Mouse (Mus musculus) T-cell, adult 2 months (primary cell): ENCODE data around the gene Usf3.
A peak's percentile ranks its signal among the peaks of the same experiment; 100 is the strongest.

ENCODE experiments used
- DNase-seq: peaks from one replicate; pipeline ENCODE4 v3.0.0; 2022; ENCODE audit warnings: low spot score

The Usf3 gene

DNA sequence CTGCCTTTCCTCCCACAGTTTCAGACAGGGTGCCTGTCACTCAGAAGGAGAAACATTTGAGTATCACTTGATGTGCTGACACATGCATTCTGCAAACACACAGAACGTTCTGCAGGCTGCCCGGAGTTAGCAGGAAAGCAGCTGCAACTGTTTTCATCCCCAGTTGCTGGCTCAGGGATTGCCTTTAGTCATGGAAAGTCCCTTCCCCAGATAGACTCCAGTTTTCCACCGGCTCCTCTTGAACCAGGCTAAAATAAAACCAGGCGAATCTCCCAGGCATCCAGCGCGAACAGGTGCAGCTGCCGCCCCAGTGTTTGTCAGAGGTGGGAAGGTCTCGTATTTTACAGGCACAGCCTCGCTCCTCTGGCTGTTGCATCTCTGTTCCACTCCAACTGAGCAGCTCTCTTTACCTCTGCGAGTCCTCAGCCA is 65.8 kb downstream of the Usf3 start:
- no peak for DNase-seq

DNA sequence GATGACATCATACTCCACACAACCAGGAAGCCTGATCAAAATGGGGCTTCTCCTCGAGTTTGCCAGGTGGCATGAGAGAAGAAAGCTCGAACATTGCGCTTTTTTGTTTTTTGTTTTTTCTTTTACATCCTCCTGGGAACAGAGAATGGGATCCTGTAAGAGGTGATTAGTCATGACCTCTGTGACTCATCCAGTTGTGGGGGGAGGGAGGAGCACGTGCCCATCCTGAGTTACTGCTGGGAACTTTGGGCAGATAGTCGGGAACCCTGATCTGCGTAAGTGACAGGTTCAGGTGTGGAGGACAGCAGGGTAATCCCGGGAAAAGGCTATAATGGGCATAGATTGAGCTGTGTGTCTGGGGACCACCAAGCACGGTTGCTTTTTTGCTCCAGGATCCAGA is 67.4 kb downstream of the Usf3 start:
- no peak for DNase-seq

DNA sequence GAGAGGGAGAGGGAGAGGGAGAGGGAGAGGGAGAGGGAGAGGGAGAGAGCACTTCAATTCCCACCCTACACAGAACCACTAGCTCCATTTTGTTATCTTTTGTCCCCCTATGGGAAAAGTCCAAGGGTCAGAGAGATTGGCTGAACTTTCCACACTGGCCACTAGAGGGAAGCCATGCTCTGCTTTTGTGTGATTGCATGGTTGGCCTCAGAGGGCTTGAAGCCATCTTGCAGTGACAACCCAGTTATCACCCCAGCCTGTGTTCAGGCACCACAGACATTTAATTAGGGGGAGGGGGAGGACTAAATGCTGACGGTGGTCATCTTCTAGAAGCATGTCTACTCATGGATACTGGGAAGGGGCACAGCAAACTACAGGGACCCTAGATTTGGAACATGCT is 69.6 kb downstream of the Usf3 start:
- DNase-seq: peak; percentile 51

DNA sequence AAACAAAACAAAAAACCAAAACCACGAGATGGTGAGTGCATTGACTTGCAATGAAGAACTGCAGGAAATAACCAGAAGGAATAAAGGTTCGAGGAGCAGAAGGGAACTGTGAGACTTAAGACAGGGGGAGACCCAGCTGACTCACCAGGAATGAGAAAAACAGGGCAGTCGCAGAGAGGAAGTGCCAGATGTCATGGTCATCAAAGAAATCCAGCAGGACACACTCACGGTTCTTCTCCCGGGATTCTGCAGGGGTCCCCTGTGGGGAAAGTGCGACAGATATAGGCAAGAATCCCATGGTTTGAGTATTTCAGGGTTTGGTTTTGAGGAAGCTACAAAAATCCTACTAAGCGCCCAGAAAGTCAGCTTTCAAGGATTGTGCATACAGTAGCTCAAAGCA is 70.3 kb downstream of the Usf3 start:
- no peak for DNase-seq

DNA sequence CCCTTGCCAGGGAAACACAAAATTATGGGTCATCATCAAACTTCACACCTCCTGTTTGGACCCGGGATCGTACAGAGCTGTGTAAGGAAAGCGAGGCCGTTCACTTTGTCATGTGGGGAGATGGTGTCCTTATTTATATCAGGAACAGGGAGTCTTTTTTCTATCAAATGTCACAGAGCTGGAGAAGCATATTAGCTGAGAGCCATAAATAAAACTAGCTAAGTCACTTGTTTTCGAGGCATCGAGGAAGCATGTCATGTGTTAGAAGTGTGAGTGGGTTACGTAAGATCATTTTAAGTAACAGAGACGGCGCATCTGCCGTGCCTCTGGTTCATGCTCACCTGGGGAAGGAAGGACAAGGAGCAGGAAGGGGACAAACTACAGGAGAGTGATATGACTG is 76.9 kb downstream of the Usf3 start:
- no peak for DNase-seq

DNA sequence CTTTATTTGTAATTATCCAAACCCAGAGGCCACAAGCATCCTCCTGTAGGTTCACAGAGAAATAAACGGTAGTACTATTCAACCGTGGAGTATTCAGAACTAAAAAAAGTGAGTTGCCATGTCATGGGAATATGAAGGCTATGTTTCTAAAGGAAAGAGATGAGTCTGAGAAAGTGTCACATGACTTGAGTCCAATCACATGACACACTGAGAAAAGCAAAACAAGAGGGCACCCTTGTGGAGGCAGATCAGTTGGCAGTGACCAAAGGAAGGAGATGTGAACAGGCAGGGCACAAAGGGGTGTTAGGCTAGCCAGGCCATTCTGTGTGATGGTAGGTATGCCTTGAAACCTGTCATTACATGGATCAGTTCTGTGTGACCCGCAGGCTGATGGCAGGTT is 79.7 kb downstream of the Usf3 start:
- no peak for DNase-seq

DNA sequence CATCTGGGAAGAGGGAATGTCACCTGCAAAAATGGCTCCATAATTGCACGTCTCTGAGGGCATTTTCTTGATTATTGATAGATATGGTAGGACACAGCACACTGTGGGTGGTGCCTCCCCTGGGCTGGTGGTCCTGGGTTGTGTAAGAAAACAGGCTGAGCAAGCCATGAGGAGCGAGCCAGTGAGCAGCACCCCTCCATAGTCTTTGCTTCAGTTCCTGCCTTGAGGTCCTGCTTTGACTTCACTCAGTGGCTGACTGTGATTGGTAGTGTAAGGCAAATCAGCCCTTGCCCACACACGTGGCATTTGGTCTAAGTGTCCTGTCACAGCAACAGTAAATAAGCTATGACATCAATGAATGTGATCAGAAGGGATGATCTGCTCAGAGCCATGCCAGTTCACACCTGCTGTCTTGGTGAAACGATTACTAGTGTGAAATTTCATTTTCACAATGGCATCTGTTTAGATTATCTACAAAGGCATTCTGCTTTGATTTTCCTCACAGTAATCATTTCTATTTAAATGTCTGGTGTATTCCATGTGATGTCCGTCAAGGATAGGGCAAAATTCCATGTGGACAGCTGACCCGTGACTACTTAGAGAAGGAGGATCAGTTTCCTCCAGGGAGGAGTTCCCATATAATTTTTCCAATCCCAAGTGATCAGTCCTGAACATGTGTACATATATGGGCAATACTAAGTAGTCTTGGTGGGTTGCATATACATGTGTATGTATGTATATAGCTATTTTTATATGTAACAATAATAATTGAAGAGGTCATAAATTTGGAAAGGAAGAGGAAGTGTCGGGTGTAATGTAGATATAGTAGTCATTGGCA is 81.0 kb downstream of the Usf3 start:
- DNase-seq: no peak

DNA sequence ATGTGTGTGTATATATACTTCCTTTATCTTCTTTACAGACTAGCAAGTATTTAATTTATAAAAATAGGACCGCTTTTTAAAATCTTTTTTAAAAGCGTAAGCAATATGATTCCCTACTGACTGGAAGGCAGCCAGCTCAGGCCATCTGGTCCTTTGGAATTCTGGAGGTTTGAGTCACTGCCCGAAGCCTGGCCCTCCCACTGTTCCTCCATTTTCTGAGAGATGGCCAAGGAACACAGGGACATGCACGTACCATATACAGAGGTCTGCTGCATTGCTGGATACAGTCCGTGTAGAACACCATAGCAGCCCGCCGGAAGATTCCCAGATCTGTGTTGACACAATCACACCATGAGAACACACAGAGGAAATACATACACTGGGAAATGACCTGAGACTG is 81.7 kb downstream of the Usf3 start:
- no peak for DNase-seq

DNA sequence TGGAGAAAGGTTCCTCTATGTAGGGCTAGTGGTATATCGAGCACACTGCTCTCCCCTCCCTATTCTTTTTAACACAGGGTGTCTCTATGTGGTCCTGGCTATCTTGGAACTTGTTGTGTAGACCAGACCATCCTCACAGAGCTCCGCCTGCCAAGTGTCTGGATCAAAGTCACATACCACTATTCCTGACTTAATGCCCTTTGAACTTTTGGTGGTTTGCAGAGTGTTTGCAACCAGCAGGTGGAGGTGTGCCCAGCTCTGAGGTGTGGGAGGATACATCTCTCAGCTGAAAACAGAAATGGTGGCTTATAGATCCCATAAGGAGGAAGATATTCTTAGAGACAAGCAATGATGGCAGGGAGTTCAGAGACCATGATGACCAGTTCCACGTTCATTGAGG is 84.4 kb downstream of the Usf3 start:
- DNase-seq: no peak

DNA sequence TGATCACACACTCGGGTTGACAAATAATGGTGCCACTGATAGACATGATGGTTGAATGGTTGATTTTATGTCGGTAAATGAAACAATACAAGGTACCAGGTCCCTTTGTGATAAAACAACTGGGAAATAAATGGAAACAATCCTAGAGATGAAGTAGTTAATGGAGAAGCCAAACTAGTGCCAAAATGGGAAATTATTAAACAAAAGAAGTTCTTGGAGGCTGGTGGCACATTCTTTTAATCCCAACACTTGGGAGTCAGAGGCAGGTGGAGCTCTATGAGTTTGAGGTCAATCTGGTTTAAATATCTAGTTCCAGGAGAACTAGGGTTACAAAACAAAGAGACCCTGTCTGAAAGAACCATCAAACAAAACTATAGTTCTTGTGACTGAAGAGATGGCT is 91.9 kb downstream of the Usf3 start:
- DNase-seq: no peak

DNA sequence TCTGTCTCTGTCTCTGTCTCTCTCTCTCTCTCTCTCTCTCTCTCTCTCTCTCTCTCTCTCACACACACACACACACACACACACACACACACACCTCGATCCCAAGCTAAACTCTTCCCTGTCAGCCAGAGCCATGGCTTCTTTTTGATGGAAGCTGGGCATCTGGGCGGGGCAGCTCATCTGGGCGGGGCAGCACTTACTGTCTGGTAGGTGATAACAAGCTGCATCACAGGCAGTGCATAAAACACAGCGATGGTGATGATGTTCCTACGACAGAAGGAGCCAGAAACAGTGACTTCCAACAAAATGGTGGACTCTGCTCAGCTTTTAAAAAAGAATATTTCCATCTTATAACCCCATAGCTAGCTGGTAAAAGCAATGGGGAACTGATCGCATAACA is 92.5 kb downstream of the Usf3 start:
- DNase-seq: no peak

DNA sequence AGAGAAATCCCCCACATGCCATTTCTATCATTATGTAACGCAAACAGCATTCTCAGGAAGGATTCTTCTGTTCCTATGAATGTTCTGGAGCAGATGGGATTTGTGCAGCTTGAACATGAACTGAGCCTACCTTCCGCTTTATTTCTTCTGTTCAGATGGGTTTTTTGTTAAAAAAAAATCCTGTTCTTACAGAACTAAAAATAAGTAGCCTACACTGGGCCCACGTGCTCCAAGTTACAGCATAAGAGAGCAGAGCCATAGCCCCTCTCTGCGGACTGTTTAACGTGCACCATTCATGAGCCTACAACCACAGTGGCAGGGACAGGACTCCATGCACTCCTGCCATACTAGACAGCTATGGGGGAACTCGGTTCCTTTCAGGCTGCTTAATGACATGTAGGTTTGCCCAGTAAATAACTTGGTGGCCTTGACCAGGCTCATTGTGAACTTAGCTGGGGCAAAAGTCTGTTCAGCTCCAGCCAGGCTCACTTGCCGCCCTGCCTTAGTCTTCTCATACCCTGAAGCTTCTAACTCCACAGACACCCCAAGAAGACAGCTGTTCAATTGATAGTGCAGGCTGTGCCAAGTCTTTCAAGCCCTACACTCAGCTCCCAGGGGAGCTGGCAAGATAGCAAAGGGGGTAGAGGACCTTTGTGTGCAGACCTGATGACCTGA is 95.6 kb downstream of the Usf3 start:
- DNase-seq: no peak

DNA sequence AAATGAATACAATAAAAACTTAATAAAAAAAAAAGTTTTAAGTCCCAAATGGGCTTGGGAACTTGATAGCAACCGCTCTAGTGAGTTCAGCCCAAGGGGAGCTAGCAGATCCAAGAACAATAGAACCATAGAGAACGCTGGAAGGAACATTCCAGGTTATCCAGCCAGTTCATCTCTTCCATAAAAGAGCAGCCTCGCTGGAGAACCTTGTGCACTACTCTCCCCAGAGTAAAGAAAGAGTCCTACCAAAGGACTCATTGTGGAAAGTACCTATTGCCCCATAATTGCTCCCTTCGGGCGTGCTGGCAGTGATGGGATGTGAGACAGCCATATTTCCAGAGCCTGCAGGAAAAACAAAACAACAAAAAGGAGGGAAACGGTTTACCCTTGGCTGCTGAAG is 96.5 kb downstream of the Usf3 start:
- no peak for DNase-seq

DNA sequence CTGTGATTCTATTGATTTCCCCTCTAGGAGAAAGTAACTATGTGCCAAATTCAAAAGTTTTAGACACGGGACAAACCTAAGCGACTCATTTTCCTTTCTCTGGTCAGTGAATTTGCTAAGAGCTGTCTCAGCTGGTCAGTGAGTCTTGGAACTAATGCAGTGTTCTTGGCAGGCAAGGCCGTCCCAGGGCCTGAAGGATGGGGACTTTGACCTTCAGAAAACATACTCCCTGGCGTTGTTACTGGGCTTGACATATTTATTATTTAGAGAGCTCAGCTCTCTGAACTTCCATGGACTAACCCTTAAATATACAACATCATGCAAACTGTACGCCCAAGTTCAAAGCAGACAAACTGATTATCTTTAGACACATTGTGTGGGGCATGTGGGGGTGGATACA is 97.6 kb downstream of the Usf3 start:
- no peak for DNase-seq

DNA sequence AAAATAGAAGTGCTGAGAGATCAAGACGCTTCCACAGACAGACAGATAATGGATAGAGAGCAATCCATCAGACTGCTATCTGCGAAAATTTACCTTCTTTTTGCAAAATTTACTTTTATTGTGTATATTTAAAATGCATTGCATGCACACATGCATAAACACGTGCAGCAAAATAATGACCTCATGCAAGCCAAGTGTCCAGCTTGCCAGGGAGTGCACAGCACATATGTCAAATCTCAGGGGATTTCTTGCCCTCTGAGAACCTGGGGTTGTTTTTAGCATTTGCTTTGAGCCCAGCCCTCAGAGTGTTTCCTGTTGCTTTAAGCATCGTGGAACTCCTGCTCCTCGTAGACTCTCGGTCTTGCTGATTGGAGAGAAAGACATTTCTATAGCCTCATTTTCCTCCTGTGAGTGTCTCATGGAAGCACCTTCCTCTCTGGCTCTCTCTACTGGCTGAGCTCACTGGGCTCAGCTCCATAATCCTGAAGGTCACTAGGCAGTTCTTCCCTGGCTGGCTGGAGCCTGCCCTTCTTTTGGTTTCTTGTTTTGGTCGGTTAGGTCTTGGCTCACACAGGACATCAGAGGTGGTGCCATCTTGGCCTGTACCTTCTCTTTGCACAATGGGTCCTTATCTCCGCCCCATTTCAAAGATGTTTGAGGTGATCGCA is 98.5 kb downstream of the Usf3 start:
- no peak for DNase-seq
